Mouse (Mus musculus): Measurements from ENCODE around the gene Aars.
"Not testable (repeated sequence)": the region's sequence is repeated elsewhere in the genome, so short reads cannot be mapped to it uniquely, and the experiment has no call there.

Gene Aars

DNA sequence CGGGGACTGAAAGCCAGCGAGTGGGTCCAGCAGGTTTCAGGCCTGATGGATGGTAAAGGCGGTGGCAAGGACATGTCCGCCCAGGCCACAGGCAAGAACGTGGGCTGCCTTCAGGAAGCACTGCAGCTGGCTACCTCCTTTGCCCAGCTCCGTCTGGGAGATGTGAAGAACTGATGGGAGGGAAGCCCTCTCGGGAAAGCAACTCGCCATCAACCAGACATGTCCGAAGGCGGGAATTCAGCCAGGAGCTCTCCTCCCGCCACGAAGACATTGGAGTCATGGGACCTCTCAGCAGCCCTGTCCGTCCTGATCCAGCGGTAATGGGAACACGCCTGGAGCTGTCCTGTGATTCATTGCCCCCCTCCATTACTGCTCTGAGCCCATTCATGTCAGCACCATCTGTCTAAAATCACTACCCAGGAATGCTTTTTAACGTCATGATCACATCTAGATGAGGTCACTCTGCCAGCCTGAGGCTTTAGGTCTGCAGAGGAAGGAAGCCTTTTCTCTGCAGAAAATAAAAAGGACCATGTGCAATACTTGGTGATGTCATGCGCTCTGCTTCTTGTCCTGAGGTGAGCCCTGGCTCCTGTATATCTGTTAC is 22.2 kb downstream of the Aars start:
- DNase-seq: no peak

GRCm38 (mm10) chr8:111055661-111056060 is 22.7 kb downstream of the Aars start:
- DNase-seq: no peak

DNA sequence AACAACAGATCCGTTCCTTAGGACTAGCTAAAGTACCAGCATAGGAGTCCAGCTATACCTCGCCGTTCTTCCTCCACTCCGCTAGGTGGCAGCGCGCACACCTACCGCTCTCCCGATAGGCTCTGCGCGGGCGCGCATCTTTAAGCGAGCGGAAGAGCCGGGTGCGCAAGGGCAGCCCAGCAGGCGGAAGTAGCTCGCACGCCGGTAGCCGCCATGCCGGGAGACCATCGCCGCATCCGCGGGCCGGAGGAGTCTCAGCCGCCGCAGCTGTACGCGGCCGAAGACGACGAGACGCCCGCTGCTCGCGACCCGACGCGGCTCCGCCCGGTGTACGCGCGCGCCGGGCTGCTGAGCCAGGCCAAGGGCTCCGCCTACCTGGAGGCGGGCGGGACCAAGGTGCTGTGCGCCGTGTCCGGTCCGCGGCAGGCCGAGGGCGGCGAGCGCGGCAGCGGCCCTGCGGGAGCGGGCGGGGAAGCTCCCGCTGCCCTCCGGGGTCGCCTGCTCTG is 23.3 kb downstream of the Aars start, which contains the start of gene Exosc6:
Exosc6 (plus strand) TSS at position 182 of the 506 bp plus-strand sequence.
- DNase-seq: peak; percentile 91 to 96

DNA sequence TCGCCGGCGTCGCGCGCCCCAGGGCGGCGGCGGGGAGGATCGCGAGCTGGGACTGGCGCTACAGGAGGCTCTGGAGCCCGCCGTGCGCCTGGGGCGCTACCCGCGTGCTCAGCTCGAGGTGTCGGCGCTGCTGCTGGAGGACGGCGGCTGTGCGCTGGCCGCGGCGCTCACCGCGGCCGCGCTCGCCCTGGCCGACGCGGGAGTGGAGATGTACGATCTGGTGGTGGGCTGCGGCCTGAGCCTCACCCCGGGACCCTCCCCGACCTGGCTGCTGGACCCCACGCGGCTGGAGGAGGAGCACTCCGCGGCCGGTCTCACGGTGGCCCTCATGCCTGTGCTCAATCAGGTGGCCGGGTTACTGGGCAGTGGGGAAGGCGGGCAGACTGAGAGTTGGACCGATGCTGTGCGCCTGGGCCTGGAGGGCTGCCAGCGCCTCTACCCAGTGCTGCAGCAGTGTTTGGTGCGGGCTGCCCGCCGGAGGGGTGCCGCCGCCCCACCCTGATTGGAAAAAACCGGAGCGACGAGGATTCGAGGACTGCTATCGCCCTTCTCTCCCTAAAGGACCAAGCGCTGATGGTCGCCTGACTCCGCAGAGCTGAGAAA is 23.8 kb downstream of the Aars start:
- peak; percentile 63 to 83 for DNase-seq

DNA sequence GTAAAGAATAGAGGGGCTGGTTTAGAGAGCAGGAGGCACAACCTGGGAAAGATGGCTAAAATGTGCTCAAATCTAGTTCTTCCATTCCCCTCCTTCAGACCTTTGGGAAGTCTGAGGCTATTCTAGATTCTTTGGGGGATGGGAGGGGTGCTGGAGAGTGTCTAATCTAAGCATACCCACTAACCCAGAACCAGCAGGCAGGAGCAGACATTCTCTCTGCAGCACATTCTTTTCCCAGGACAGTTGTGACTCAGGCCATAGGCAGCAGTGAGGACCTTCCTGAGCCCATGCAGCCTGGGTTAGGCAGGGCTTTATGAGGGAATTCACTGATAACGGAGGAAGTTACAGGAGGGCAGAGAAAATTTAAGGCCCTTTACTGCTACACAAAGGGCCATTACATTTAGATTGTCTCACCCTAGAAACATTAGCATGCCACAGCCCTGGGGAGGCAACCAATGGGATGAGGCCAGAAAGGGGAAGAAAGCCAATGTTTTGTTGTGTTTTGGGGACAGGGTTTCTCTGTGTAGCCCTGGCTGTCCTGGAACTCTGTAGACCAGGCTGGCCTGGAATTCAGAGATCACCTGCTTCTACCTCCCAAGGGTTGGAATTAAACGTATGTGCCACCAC is 26.1 kb downstream of the Aars start:
- no peak for DNase-seq

DNA sequence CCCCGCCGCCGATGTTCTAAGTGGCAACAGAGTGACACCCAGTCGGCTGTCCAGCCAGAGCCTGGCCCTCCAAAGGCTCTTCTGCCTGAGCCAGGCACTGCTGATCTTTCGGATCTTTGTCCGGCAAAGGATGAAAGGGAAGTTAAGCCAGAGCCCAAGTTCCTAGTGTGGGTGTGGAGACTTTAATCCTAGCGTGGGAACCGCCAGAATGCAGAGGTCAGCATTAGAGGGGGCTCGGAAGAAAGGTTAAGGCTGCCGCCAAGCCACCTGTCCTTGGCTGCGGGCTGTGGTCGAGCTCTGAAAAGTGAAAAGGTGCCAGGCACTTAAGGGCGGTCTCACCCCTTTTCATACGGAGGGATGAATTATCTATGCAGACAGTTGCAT is 28.7 kb downstream of the Aars start:
- no peak for DNase-seq

DNA sequence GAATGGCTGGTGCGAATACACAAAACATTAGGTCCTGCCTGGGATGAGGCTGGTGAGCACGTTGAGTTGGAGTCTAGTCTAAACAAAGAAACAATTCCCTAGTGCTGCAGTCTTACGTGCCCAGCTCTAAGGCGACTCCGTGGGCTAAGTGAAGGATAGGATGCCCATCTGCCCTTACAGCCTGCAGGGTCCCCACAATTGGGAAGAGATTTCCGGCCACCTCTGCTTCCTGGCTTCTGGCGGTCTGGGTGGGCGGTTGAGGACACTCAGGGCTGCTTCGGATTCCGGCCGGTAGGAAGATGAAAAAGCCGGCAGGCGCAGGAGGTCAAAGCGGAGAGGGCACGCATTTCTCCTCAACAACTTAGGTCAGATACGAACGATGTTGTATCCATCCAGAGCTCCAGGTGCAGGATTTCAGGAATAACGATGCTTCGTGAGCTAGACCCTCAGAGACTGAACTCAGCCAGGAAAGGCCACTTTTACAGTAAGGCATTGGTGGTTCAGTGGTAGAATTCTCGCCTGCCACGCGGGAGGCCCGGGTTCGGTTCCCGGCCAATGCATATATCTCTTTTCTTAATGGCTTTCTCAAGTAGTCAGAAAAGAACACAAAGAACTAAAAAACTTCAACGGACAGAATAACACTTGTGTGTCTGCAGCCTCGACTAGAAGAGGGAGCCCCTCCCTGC is 29.3 kb downstream of the Aars start:
- DNase-seq: peak; percentile 70 to 91

DNA sequence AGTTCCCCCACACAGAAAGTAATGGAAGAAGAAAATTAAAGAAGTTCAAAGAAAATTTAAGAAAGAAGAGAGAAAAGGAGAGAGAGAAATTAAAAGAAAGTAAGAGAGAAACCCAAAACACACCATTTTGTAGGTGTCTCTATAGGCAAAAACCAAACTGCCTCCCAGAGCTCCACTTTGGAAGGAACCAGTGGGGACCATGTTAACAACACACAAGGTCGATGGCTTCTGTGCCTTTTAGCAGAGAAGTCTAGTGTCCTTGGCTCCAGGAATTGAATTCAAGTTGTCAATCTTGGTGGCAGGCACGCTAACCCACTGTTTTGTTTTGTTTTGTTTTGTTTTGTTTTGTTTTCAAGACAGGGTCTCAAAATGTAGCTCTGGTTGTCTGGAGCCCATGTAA is 29.9 kb downstream of the Aars start:
- no peak for DNase-seq

GRCm38 (mm10) chr8:111066308-111066707 is 33.4 kb downstream of the Aars start:
- DNase-seq: no peak

GRCm38 (mm10) chr8:111067439-111067838 is 34.5 kb downstream of the Aars start:
- DNase-seq: peak in 1 of 2 experiments; percentile 40

GRCm38 (mm10) chr8:111068660-111069059 is 35.7 kb downstream of the Aars start:
- not testable (repeated sequence) for DNase-seq

DNA sequence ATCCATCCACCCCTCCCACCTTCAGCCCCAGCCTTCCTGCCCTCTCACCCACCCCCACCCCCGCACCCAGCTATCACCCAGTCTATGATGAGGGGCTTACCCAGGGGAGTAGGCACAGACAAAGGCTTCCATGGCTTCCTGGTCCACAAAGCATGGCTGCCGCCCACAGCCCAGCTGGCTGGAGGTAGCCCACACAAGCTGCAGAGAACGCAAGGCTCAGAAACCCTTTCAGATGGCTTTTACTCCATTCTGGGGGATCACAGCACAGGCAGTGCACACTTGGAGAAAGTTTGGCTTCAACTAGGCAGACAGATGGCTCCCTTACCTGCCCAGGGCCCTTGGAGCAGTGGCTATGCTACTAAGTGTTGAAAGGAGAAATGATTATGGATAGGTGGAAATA is 43.0 kb downstream of the Aars start:
- no peak for DNase-seq

DNA sequence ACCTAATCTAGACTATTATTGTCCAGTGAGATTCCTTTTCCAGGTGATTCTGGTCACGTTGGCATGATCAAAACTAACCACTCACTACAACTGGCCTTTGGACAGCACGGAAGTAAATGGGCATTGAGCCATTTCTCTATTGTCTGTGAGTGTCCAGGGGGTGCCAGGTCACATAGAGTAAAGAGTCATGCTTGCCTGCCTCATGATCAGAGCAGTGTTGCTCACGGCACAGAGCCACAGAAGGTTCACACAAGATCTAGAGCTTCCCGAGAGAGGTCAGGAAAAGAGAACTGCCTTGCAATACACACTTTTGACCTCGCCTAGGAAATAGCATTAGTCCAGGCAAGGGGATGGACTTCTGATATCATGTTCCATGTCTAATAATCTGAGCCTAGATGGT is 46.5 kb downstream of the Aars start:
- DNase-seq: peak; percentile 37 to 59

DNA sequence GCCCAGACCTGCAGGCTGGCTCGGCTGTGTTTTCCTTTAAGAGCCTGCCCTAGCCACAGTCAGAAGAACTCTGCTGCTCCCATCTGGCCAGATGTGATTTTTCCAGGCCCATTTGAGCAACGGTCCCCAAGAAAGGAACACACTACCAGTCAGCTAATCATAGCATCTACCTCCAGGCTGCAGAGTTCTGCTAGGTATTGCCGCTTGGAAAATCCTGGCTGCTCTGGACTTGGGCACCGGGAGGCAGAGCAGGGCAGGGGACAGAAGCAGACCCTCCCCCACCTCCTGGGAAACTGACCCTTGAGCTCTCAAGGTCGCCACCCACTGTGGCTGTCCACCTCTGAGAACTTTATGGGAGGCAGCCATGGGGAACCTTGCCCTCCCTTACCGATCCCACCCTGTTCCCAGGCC is 46.9 kb downstream of the Aars start:
- DNase-seq: peak; percentile 61 to 81

DNA sequence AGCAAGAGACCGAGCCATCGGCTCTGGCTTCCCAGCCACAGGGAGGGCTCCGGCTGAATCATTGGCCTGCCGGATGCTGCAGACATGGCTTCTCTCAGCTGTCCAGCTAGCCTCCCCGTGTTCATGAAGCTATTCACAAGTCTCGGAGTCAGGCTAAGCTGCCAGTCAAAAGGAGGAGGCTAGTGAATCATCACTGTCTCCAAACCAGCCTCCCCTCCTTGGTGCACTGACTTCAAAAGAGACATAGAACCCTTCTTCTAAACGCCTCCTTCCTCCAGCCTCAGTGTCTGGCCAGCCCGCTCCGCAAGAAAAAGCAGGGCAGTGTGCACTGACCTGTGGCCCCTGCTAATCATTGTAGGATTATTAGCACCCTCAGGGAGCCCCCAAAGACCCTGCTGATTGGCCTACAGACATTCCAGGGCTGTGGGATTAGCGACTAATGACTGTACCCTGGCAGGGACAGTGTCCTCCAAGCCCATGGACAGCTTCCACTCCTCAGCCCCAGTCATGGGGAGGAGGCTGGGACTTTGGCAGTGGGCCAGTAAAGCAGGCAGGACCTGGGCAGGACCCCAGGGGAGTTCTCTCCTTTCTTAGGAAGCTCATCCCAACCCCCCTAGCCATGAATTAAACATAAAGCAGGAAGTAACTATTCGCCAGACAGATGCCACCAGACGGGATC is 48.8 kb downstream of the Aars start:
- DNase-seq: no peak

- DNase-seq: not testable (repeated sequence)
Measured at GRCm38 (mm10) chr8:111083936-111084335, 51.0 kb downstream of the Aars start.

DNA sequence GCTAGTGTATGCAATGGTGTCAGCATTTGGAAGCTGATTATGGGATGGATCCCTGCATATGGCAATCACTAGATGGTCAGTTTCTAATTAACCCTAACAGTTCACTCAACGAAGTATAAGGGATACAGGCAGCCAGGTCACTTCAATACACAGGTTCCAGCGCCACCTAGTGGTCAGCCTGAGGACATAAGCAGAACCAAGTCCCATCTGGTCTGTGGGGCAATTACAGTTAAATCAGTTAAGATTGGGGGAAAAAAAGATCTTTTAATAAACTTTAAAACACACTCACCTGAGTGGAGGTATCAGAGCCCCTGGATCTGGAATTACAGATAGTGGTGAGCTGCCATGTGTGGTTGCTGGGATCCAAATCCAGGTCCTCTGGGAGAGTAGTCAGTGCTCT is 57.2 kb downstream of the Aars start:
- DNase-seq: peak; percentile 75 to 76

DNA sequence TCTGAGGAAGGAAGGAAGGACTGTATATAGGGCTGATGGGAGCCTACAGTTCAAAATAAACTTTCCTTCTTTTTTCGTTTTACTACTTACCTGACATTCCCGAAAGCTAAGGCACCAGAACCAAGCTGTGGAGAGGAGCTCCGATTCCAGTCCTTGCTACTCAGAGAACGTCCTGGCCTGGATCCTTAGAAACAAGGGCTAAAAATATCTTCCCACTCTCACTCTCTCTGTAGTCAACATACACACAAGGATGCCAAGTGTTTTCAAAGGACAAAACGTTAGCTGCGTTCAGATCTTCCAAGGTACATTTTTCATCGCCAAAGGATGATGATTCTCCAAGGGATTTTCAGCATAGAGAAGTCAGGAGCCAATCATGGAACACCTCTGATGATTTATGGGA is 58.8 kb downstream of the Aars start:
- DNase-seq: no peak

GRCm38 (mm10) chr8:111092326-111092725 is 59.4 kb downstream of the Aars start, which contains the start of gene Clec18a:
Gene Clec18a, minus strand, starts transcription at chr8:111092426.
- not testable (repeated sequence) for DNase-seq

DNA sequence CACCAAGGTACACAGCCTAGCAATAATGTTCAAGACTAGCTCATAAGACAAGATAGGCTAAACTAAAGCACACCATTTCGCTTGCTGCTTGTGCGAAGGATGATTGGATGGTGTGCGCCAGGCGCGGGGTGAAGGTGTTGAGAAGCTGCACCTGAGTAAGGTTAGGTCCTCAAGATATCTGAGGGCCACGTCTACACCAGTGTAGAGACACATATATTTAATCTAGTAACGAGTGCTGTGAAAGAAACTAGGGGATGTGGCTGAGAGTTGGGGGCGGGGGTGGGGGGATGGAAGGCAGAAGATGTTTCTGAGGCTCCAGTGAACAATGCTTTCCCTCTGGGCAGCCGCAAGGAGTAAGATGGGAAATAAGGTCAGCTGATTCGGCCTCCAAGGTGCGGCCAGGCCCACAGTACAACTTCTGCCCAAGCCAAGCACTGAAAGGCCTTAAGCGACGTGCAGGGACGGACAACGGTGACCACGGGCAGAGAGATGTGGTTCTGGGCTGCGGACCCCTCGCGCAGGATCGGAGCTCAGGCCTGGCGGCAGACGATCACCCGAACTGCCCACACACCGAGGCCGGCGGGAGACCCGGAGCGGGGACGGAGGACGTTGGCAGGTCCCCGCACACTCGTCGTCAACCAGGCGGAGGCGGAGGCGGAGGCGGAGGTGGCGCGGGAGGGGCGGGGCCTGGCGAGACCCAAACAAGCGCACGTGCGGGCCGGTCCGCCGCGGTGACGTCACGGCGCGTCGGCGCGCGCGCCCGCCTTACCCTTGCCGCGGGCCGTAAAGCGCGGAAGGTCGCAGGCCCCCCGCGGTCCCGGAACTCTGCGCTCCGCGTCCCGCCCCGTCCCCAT is 61.1 kb downstream of the Aars start, which contains the start of gene Pdpr:
Pdpr (plus strand) TSS at position 766 of the 854 bp plus-strand sequence.
- peak; percentile 94 to 97 for DNase-seq

DNA sequence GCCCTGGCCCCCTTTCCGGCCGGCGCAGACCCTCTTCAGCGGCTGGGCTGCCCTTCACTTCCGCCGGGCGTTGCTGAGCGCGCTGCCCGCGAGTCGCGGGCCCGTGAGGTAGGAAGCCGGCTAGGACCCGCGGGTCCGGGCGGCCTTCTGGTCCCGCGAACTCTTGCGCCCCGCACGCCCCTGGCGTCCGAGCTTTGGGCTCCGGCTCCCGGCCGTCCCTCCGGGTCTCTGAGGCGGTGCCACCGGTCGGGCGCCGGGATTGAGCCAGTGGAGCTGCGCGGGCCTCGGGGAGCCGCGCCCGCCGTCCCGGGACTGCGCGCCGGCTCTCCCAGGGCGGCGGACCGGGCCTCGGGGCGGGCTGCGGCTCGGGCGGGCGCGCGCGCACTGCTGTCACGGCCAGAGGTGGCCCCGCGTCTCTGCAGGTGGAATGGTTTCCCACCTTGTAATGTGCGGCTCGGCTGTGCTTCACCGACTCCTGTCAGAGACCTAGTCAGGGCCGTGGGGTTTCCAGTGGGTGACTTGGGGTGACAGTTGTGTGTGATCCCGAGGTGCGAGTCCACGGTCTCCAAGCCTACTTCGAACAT is 61.9 kb downstream of the Aars start:
- DNase-seq: peak; percentile 5 to 40
